10 mouse cellular contexts compared by ENCODE assay signal in the genomic region with DNA sequence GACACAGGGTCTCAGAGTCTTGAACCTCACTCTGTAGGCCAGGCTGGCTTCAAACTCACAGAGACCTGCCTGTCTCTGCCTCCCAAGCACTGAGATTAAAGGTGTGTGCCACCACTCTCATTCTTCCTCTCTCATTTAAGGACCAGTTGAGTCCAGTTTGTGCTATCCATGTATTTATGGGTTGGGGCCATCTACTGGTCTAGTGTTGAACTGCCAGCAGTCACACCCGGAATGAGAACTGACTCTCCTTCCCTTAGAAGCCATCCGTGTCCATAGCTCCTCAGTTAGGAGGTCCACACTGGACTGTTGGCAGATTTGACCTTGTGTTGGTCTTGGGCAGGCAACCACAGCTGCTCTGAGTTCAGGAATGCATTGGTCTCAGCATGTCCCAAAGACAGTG. TPM values are rescaled to one million over a fixed set of nuclear protein-coding genes. Genes with fewer than 3 reads are reported as not detected.
DNase-seq lines count a peak whose midpoint lies in the region; ATAC-seq and TF ChIP-seq lines count a peak whose summit lies in the region.
"Had no signal": no experiment of that assay in that cellular context is flagged by ENCODE, and none has a peak within 500 bp of the region (broad histone marks: within the 10 kb centered on the region; RNA-seq: fewer than 3 reads in every experiment).

No protein-coding gene starts in this region.

- no peak overlapping the region for H3K27ac ChIP-seq in gastrocnemius, adult 2 months
- H3K27ac ChIP-seq in midbrain, postnatal 0 days (ENCODE audit: low read depth, low read length) = no peak overlapping the region
- H3K27ac ChIP-seq in midbrain, embryonic 15.5 days = no peak overlapping the region
- H3K27ac ChIP-seq in thymus, adult 2 months (ENCODE audit: control insufficient read depth, insufficient read depth, low read length) = no peak overlapping the region
- H3K27ac ChIP-seq in midbrain, embryonic 16.5 days (ENCODE audit: low read length) = no peak overlapping the region
- H3K27ac ChIP-seq: kidney, embryonic 15.5 days had no signal

- H3K27me3 ChIP-seq in midbrain, postnatal 0 days (ENCODE audit: insufficient read depth, low read length) = no peaks in the 10 kb centered on the region
- H3K27me3 ChIP-seq in midbrain, embryonic 15.5 days (replicated peaks) = no peaks in the 10 kb centered on the region
- H3K27me3 ChIP-seq in thymus, adult 2 months (ENCODE audit: control insufficient read depth, insufficient read depth, low read length) = no peaks in the 10 kb centered on the region
- no peaks in the 10 kb centered on the region for H3K27me3 ChIP-seq in midbrain, embryonic 16.5 days (ENCODE audit: control insufficient read depth, insufficient read depth, low read depth, low read length)
- H3K27me3 ChIP-seq: kidney, embryonic 15.5 days had no signal

- TF ChIP-seq CTCF in gastrocnemius, adult 2 months (IDR thresholded peaks at IDR 0.05) = peak; percentile 55
- TF ChIP-seq CTCF in midbrain, postnatal 0 days (IDR thresholded peaks at IDR 0.05) = 0 out of 2 replicates have a peak, but pooled peaks have one; percentile 24
- no peak for TF ChIP-seq CTCF in thymus, adult 2 months (IDR thresholded peaks at IDR 0.05; ENCODE audit: borderline replicate concordance, control insufficient read depth, extremely low read depth, insufficient read depth, low read length, poor library complexity)

- no peak overlapping the region for H3K4me3 ChIP-seq in gastrocnemius, adult 2 months
- H3K4me3 ChIP-seq in midbrain, postnatal 0 days (ENCODE audit: low read depth, low read length) = no peak overlapping the region
- no peak overlapping the region for H3K4me3 ChIP-seq in midbrain, embryonic 15.5 days
- no peak overlapping the region for H3K4me3 ChIP-seq in thymus, adult 2 months (ENCODE audit: control insufficient read depth, insufficient read depth, low read length)
- H3K4me3 ChIP-seq in midbrain, embryonic 16.5 days (ENCODE audit: low read depth, low read length) = no peak overlapping the region
- H3K4me3 ChIP-seq: kidney, embryonic 15.5 days had no signal

- H3K9me3 ChIP-seq in midbrain, postnatal 0 days (ENCODE audit: low read length) = no peaks in the 10 kb centered on the region
- H3K9me3 ChIP-seq in midbrain, embryonic 15.5 days = no peaks in the 10 kb centered on the region
- H3K9me3 ChIP-seq in midbrain, embryonic 16.5 days (replicated peaks; ENCODE audit: control insufficient read depth, low read length, poor library complexity, severe bottlenecking) = no peaks in the 10 kb centered on the region
- H3K9me3 ChIP-seq: kidney, embryonic 15.5 days had no signal

- ATAC-seq in midbrain, postnatal 0 days (ENCODE audit: low FRiP score) = no peak
- no peak for ATAC-seq in midbrain, embryonic 15.5 days (replicated peaks)
- peak; percentile 95 for ATAC-seq in common myeloid progenitor, adult 5-6 weeks (replicated peaks; ENCODE audit: low read depth, poor library complexity, severe bottlenecking)
- no peak for ATAC-seq in midbrain, embryonic 16.5 days

- WGBS in midbrain, postnatal 0 days = 56% methylated on average over 2 of the region's 2 CpGs
- WGBS in midbrain, embryonic 15.5 days = 42% methylated on average over 2 of the region's 2 CpGs
- 50% methylated on average over 2 of the region's 2 CpGs for WGBS in thymus, adult 2 months
- 65% methylated on average over 2 of the region's 2 CpGs for WGBS in midbrain, embryonic 16.5 days

- no peak for DNase-seq in gastrocnemius, adult 2 months
- no peak for DNase-seq in gastrocnemius, postnatal 10 days
- no peak for DNase-seq in midbrain, postnatal 0 days (ENCODE audit: low spot score)
- no peak for DNase-seq in thymus, adult 2 months
- DNase-seq in spleen, postnatal 10 days (ENCODE audit: low spot score in 2 of 2) = no peak
- DNase-seq: cerebellum, adult 11-12 months had no signal

- no peaks in the 10 kb centered on the region for H3K36me3 ChIP-seq in midbrain, postnatal 0 days (ENCODE audit: insufficient read depth, low read length)
- H3K36me3 ChIP-seq in midbrain, embryonic 15.5 days (replicated peaks) = no peaks in the 10 kb centered on the region
- no peaks in the 10 kb centered on the region for H3K36me3 ChIP-seq in thymus, adult 2 months (ENCODE audit: control insufficient read depth, insufficient read depth, low read length)
- H3K36me3 ChIP-seq in midbrain, embryonic 16.5 days (ENCODE audit: control insufficient read depth, insufficient read depth, low read length) = no peaks in the 10 kb centered on the region
- H3K36me3 ChIP-seq: kidney, embryonic 15.5 days had no signal

- H3K9ac ChIP-seq in midbrain, postnatal 0 days (replicated peaks; ENCODE audit: low read length, poor library complexity, severe bottlenecking) = no peak overlapping the region
- no peak overlapping the region for H3K9ac ChIP-seq in midbrain, embryonic 15.5 days
- H3K9ac ChIP-seq in midbrain, embryonic 16.5 days (ENCODE audit: low read depth, low read length) = no peak overlapping the region
- H3K9ac ChIP-seq: kidney, embryonic 15.5 days had no signal

- intact Hi-C loops in gastrocnemius, adult 2 months (cut with DNase I) = no loop called here

- no peak overlapping the region for H3K4me2 ChIP-seq in midbrain, postnatal 0 days (ENCODE audit: low read depth, low read length, poor library complexity, severe bottlenecking)
- H3K4me2 ChIP-seq in midbrain, embryonic 15.5 days = no peak overlapping the region
- no peak overlapping the region for H3K4me2 ChIP-seq in midbrain, embryonic 16.5 days (ENCODE audit: low read length)
- H3K4me2 ChIP-seq: kidney, embryonic 15.5 days had no signal

- H3K4me1 ChIP-seq in midbrain, postnatal 0 days (ENCODE audit: insufficient read depth, low read length) = no peaks in the 10 kb centered on the region
- no peaks in the 10 kb centered on the region for H3K4me1 ChIP-seq in midbrain, embryonic 15.5 days
- no peaks in the 10 kb centered on the region for H3K4me1 ChIP-seq in thymus, adult 2 months (replicated peaks; ENCODE audit: control insufficient read depth, insufficient read depth, low read length)
- H3K4me1 ChIP-seq in midbrain, embryonic 16.5 days (ENCODE audit: control insufficient read depth, insufficient read depth, low read length) = no peaks in the 10 kb centered on the region

- TF ChIP-seq POLR2A in thymus, adult 2 months (IDR thresholded peaks at IDR 0.05; ENCODE audit: control insufficient read depth, extremely low read depth, insufficient read depth, low read length, poor library complexity) = no peak

RNA-seq across cellular contexts. Expression of gene Map3k7cl, which starts 4.8 kb away (rescaled TPM):
- 10 to 100 TPM in 1 of 2 experiments, 1 to 10 TPM in 1; 5.4 to 10.7 TPM for total RNA-seq in gastrocnemius, adult 2 months (2021)
- total RNA-seq in gastrocnemius, postnatal 10 days (2021) = 10 to 100 TPM; 40.8 to 51.4 TPM
- total RNA-seq in midbrain, postnatal 0 days (2014; rRNA removed) = 0.38 TPM in 1 of 2 replicates, not detected in the other
- polyA plus RNA-seq in midbrain, postnatal 0 days (2015; fragmentation: Nextera tagmentation; extraction: Ambion mirVana) = not detected in 2 replicates
- polyA plus RNA-seq in midbrain, embryonic 15.5 days (2015; fragmentation: Nextera tagmentation; extraction: Ambion mirVana) = 0.10 and 0.14 TPM in 2 replicates
- not detected in 2 replicates for total RNA-seq in common myeloid progenitor, adult 5-6 weeks (2017)
- polyA plus RNA-seq in thymus, adult 2 months (2012; rRNA removed) = 3.9 and 4.1 TPM in 2 replicates
- polyA plus RNA-seq in midbrain, embryonic 16.5 days (2015; fragmentation: Nextera tagmentation; extraction: Ambion mirVana) = not detected in 2 replicates

RNA-seq across cellular contexts. Expression of gene Cct8, which starts 52.7 kb away (rescaled TPM):
- total RNA-seq in gastrocnemius, adult 2 months (2021) = 100 to 1,000 TPM; 114 to 135 TPM
- total RNA-seq in gastrocnemius, postnatal 10 days (2021) = 100 to 1,000 TPM; 163 to 164 TPM
- 142 and 183 TPM in 2 replicates for total RNA-seq in midbrain, postnatal 0 days (2014; rRNA removed)
- polyA plus RNA-seq in midbrain, postnatal 0 days (2015; fragmentation: Nextera tagmentation; extraction: Ambion mirVana) = 345 TPM in 2 replicates
- 400 and 416 TPM in 2 replicates for polyA plus RNA-seq in midbrain, embryonic 15.5 days (2015; fragmentation: Nextera tagmentation; extraction: Ambion mirVana)
- total RNA-seq in common myeloid progenitor, adult 5-6 weeks (2017) = 907 and 916 TPM in 2 replicates
- 36.1 and 37.7 TPM in 2 replicates for polyA plus RNA-seq in thymus, adult 2 months (2012; rRNA removed)
- 401 and 428 TPM in 2 replicates for polyA plus RNA-seq in midbrain, embryonic 16.5 days (2015; fragmentation: Nextera tagmentation; extraction: Ambion mirVana)
